Mouse (Mus musculus): ENCODE measurements around the gene Cgnl1. TPM values are rescaled to one million over a fixed set of nuclear protein-coding genes. Genes with fewer than 3 reads are reported as not detected.

The Cgnl1 gene
- total RNA-seq, 2 experiments from 2014 or later: 11.4 to 11.5 TPM

DNA sequence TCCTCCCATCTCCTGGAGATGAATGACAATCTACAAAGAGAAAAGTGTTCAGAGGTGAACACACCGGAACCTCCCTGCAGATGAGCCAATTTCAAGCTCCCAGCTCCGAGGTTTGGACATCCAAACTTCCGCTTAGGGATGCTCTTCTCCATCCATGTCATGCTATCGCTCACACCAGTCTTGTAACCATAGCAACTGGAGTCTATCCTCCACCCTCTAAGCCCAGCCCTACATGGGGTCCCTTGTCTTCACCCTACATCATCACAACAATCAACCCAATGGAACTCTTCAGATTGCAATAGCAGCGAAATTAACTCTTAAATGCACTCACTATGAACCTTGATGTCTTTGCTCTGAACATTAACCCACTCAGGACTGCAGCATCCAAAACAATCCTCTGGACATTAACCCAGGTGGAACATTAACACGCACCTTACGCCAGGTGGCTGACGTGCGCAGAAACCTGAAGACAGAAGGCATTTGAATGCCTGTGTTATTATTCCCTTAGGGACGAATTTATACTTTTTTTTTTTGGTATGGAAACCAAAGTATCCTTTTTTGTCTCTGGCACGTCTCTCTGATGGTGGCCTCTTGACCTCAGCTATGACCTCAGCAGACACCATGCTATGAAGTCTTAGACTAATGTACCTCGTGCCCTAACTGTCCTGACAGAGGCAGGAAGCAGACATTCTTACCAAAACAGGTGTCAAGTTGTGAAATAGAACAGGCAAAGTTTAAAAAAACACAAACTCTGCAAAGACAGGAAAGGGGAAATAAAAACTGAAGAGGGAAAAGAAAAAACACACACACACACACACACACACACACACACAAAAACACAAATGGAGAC lies 33.1 kb downstream of the Cgnl1 start:
- Histone ChIP-seq H3K4me3 (no peak overlapping the region), H3K27ac (no peak overlapping the region)
- DNase-seq (ENCODE audit: extremely low spot score in 1 of 2, low spot score in 2 of 2): no peak
- intact Hi-C loops (cut with DNase I): no loop called here
- no peak for TF ChIP-seq CTCF (IDR thresholded peaks at IDR 0.05)

DNA sequence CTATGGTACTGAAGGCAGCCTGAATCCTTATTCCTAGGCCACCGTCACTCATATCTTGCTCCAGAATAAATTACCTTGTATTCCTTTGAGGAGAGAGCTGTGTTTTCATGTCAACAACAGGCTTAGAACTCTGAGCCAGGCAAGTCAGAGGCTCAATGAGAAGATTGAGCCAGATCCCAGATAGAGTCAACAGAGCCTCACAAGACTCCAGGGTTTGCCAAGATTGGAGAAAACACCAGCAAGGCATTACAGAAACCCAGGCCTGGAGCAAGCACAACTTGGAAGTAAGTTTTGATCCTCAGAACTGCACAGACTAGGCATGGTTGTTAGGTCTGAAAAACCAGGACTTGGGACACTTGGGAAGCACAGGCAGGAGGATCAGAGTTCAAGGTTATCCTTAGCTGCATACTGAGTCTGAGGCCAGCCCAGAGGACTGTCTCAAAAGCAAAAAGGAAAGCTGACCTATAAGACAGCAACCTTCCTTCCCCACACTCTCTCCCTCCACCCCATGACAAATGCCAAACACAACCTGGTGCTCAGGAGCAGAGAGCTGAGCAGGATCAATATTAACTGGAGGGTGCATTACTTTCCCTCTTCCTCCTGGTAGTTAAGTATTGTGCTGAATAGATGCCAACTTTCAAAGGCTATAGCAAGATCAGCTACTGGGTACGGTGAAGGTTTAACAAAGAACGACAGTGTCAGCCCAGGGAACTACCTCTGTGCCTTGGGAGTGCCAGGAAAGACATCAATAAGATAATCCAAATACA lies 34.0 kb downstream of the Cgnl1 start:
- no peak for TF ChIP-seq CTCF (IDR thresholded peaks at IDR 0.05)
- DNase-seq (ENCODE audit: extremely low spot score in 1 of 2, low spot score in 2 of 2): no peak
- Histone ChIP-seq H3K27ac (no peak overlapping the region), H3K4me3 (no peak overlapping the region)
- intact Hi-C loops (cut with DNase I): no loop called here

DNA sequence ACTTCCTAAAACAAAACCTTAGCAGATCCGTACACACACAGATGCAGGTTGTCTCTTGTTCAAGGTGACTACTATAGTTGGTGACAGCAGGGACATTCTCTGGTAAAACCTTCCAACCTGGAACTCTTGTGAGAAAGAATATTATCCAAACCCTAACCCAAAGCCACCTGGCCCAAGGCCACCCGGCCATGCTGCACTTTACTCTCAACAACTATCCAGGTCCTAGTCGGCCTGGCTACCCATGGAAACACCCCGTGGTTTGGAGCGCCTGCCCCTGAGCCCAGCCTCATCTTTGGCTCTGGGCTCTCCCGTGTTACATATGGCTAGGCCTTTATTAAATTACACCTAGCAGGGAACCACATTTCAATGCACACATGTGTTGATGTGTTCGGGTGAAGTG lies 35.5 kb downstream of the Cgnl1 start:
- intact Hi-C loops (cut with DNase I): no loop called here
- DNase-seq (ENCODE audit: extremely low spot score in 1 of 2, low spot score in 2 of 2): no peak
- Histone ChIP-seq H3K27ac (no peak overlapping the region), H3K4me3 (no peak overlapping the region)
- TF ChIP-seq CTCF (IDR thresholded peaks at IDR 0.05): no peak

- intact Hi-C loops (cut with DNase I): no loop called here
- no peak overlapping the region for H3K4me3 ChIP-seq
- no peak overlapping the region for H3K27ac ChIP-seq
- no peak for TF ChIP-seq CTCF (IDR thresholded peaks at IDR 0.05)
- no peak for DNase-seq (ENCODE audit: extremely low spot score in 1 of 2, low spot score in 2 of 2)
These were observed 37.8 kb downstream of the Cgnl1 start for GRCm38 (mm10) chr9:71733559-71733958.

DNA sequence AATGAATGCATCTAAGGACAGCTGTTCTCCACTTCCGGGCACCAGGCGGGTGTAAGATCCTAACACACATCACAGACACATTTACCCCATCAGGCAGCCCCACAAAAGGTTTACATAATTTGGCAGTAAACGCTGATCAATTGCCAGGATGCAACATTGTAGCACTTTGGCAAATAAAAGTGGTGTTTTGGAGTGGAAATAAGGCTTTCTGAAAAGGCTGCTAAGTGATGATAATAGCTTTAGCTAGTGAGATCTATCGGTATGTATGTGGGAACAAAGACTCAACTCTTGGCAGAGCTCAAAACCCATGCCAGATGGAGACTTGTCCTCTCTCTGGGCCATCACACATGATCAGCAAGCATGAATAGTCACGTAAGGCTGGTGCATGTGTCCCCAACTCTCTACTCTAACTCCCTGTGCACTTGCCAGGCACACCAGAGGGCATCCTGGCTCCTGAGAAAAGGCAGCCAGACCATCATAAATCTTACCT lies 42.5 kb downstream of the Cgnl1 start:
- no peak for TF ChIP-seq CTCF (IDR thresholded peaks at IDR 0.05)
- no peak overlapping the region for H3K4me3 ChIP-seq
- no peak for DNase-seq (ENCODE audit: extremely low spot score in 1 of 2, low spot score in 2 of 2)
- no peak overlapping the region for H3K27ac ChIP-seq
- intact Hi-C loops (cut with DNase I): no loop called here

DNA sequence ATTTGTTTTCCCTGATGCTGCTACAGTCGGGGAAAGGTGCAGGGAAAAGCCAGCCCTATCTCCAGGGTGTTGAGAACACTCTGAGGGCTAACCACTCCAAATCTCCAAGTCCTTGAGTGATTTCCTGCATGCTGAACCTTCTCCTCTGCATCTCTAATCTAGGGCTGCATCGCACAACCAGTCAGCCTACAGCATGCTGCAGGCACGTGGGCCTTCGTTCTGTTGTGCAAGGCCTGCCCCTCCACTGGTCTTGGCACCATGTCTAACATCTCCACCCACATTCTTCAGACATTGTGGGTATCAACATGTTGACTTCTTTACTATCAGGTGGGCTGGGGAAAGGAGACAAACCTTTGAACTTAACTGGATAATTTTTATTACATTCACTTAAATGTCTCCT lies 44.2 kb downstream of the Cgnl1 start:
- H3K27ac ChIP-seq: no peak overlapping the region
- intact Hi-C loops (cut with DNase I): no loop called here
- no peak for TF ChIP-seq CTCF (IDR thresholded peaks at IDR 0.05)

DNA sequence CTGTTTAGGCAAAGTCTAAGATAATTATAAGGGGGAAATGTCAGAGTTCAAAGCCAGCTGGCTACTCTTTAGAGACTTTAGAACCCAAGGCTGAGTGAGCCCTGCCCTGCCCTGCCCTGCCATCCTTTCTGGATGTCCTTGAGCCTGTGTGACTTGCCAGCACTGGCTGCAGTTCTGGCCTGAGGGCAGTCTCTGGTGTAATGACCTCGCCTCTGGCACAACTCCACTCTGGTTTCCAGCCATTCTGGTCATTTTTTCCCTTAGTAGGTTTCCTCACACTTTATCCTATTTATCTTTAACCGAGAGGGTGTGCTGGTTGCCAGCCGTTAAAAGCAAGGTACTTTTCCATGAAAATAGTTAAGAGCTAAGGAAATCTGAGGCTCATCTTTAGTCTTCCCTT lies 45.3 kb downstream of the Cgnl1 start:
- H3K27ac ChIP-seq: no peak overlapping the region
- no peak overlapping the region for H3K4me3 ChIP-seq
- TF ChIP-seq CTCF (IDR thresholded peaks at IDR 0.05): no peak
- no peak for DNase-seq (ENCODE audit: extremely low spot score in 1 of 2, low spot score in 2 of 2)
- intact Hi-C loops (cut with DNase I): no loop called here

More for the DNA sequence above, 44.2 kb downstream of the Cgnl1 start:
- DNase-seq (ENCODE audit: extremely low spot score in 1 of 2, low spot score in 2 of 2): no peak
- H3K4me3 ChIP-seq: no peak overlapping the region

- no peak for DNase-seq (ENCODE audit: extremely low spot score in 1 of 2, low spot score in 2 of 2)
- intact Hi-C loops (cut with DNase I): no loop called here
- Histone ChIP-seq H3K27ac (no peak overlapping the region), H3K4me3 (no peak overlapping the region)
- TF ChIP-seq CTCF (IDR thresholded peaks at IDR 0.05): no peak
These were observed 49.0 kb downstream of the Cgnl1 start for GRCm38 (mm10) chr9:71722366-71722765.

DNA sequence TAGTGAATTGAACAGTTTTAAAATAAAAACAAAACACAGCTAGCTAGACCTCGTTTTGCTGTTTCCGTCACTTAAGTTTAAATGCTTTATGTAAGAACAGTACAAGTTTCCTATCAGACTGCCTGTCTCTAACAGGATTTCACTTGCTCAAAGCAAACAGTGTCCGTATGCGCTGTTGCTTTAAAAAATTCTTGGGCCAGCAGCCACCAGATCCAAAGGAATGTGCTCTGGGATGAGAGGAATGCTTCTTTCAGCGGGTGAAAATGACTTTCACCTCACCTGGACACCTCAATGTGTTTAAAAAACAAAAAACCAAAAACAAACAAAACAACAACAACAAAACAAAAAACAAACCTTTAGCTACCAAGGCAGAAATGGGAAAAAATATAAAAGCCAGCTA lies 54.4 kb downstream of the Cgnl1 start:
- intact Hi-C loops (cut with DNase I): no loop called here
- no peak for TF ChIP-seq CTCF (IDR thresholded peaks at IDR 0.05)
- Histone ChIP-seq H3K27ac (no peak overlapping the region), H3K4me3 (no peak overlapping the region)
- no peak for DNase-seq (ENCODE audit: extremely low spot score in 1 of 2, low spot score in 2 of 2)

- Histone ChIP-seq H3K4me3 (no peak overlapping the region), H3K27ac (no peak overlapping the region)
- TF ChIP-seq CTCF (IDR thresholded peaks at IDR 0.05): no peak
- intact Hi-C loops (cut with DNase I): no loop called here
- DNase-seq (ENCODE audit: extremely low spot score in 1 of 2, low spot score in 2 of 2): no peak
These were observed 60.6 kb downstream of the Cgnl1 start for GRCm38 (mm10) chr9:71710776-71711175.

DNA sequence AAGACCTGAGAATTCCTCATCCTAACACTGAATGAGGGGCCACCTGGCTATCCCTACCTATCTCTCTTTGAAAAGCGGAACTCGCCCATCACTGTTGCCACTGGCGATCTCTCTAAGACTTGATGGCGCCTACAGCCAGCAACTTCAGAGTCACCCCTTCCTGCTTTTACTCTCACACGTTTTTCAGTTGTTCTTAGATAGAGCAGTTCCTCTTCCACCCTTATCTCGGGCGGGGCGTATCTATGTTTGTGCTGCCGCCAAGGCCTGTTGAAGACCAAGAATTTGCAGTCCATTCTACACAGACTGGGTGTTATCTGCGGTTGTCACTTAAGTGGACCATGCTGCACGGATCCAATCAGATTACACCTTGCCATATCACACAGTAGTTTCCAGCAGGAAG lies 62.2 kb downstream of the Cgnl1 start:
- no peak for DNase-seq (ENCODE audit: extremely low spot score in 1 of 2, low spot score in 2 of 2)
- H3K4me3 ChIP-seq: no peak overlapping the region
- no peak overlapping the region for H3K27ac ChIP-seq
- TF ChIP-seq CTCF (IDR thresholded peaks at IDR 0.05): no peak
- intact Hi-C loops (cut with DNase I): no loop called here

- intact Hi-C loops (cut with DNase I): no loop called here
- TF ChIP-seq CTCF (IDR thresholded peaks at IDR 0.05): no peak
- H3K4me3 ChIP-seq: no peak overlapping the region
- no peak for DNase-seq (ENCODE audit: extremely low spot score in 1 of 2, low spot score in 2 of 2)
- no peak overlapping the region for H3K27ac ChIP-seq
These were observed 63.4 kb downstream of the Cgnl1 start for GRCm38 (mm10) chr9:71707989-71708388.

All from left cerebral cortex, adult 2 months (tissue).